Mouse (Mus musculus) embryonic facial prominence, embryonic 11.5 days (tissue): ENCODE data around the gene Farp1. TPM values are rescaled to one million over a fixed set of nuclear protein-coding genes. Genes with fewer than 3 reads are reported as not detected.

Source experiments
- ATAC-seq: fragments of 200-750 bp; cut with Nextera tagmentation; replicated peaks from 2 replicates; pipeline ENCODE4 v1.8.0; 2017; ENCODE audit warnings: low read depth; ENCODE audit not compliant: insufficient number of reproducible peaks, low FRiP score, low TSS enrichment
- DNase-seq: peaks from one replicate; pipeline ENCODE4 v3.0.0-alpha.2; 2015; ENCODE audit warnings: low spot score
- H3K27ac ChIP-seq: fragments of 300-500 bp; sonication (generic); replicated peaks from 2 replicates; pipeline ENCODE4 v1.5.1; 2014; ENCODE audit warnings: mild to moderate bottlenecking, low read depth, low read length, control low read depth
- H3K27me3 ChIP-seq: fragments of 300-500 bp; sonication (generic); 2 replicates; pipeline ENCODE4 v1.6.1; 2014; ENCODE audit warnings: mild to moderate bottlenecking, low read length, moderate library complexity, mixed read lengths; ENCODE audit not compliant: control insufficient read depth, insufficient read depth
- H3K36me3 ChIP-seq: fragments of 300-500 bp; sonication (generic); replicated peaks from 2 replicates; pipeline ENCODE4 v1.6.1; 2014; ENCODE audit warnings: low read depth, mild to moderate bottlenecking, low read length, moderate library complexity, mixed read lengths; ENCODE audit not compliant: control insufficient read depth, insufficient read depth
- H3K4me1 ChIP-seq: fragments of 300-500 bp; sonication (generic); 2 replicates; pipeline ENCODE4 v1.6.1; 2014; ENCODE audit warnings: low read length, mixed read lengths; ENCODE audit not compliant: control insufficient read depth, insufficient read depth
- H3K4me2 ChIP-seq: fragments of 300-500 bp; sonication (generic); 2 replicates; pipeline ENCODE4 v1.6.1; 2014; ENCODE audit warnings: low read depth, mild to moderate bottlenecking, control low read depth, low read length, moderate library complexity
- H3K4me3 ChIP-seq: fragments of 300-500 bp; sonication (generic); 2 replicates; pipeline ENCODE4 v1.5.1; 2014; ENCODE audit warnings: low read depth, low read length, control low read depth
- H3K9ac ChIP-seq: fragments of 300-500 bp; sonication (generic); replicated peaks from 2 replicates; pipeline ENCODE4 v1.6.1; 2014; ENCODE audit warnings: mild to moderate bottlenecking, control low read depth, low read length
- H3K9me3 ChIP-seq: fragments of 300-500 bp; sonication (generic); replicated peaks from 2 replicates; pipeline ENCODE4 v1.6.1; 2016; ENCODE audit warnings: mild to moderate bottlenecking, low read length, inconsistent platforms, mixed read lengths; ENCODE audit not compliant: control insufficient read depth
- WGBS: fragments of 180-500 bp; shearing (Covaris S2); extraction: QIAGEN DNeasy Blood & Tissue Kit; methylation state at CpG from one replicate; pipeline ENCODE4 v1.1.7; 2014; 5-methylcytosine and 5-hydroxymethylcytosine counted together
- polyA plus RNA-seq: library from polyadenylated mRNA; unstranded; fragments of >200 nt; fragmentation: Nextera tagmentation; extraction: Ambion mirVana; gene quantifications from 2 replicates; pipeline ENCODE4 v1.2.1, GENCODE M21; 2014

The Farp1 gene
- polyA plus RNA-seq, 1 experiment from 2014 or later, result 42.8 TPM

- no peaks in the 10 kb centered on the region; the same call in 1 of the 2 replicates for H3K9me3 ChIP-seq
- no peak overlapping the region for H3K4me3 ChIP-seq
- no peaks in the 10 kb centered on the region for H3K36me3 ChIP-seq
- no peaks in the 10 kb centered on the region for H3K27me3 ChIP-seq
- no peak overlapping the region for H3K9ac ChIP-seq
- H3K27ac ChIP-seq, result no peak overlapping the region
- WGBS, result 88% methylated on average over 2 of the region's 2 CpGs
- peaks cover 4% of the 10 kb centered on the region for H3K4me1 ChIP-seq
- DNase-seq, result no peak
- no peak overlapping the region for H3K4me2 ChIP-seq
- ATAC-seq, result no peak
Measured at GRCm38 (mm10) chr14:121193981-121194380, 159.0 kb downstream of the Farp1 start.

GRCm38 (mm10) chr14:121198915-121199572 lies 164.0 kb downstream of the Farp1 start:
- no peaks in the 10 kb centered on the region; the same call in 1 of the 2 replicates for H3K9me3 ChIP-seq
- H3K27ac ChIP-seq, result peak overlapping the region; percentile 35; the same call in 1 of the 2 replicates
- DNase-seq, result peak; percentile 68

GRCm38 (mm10) chr14:121199789-121200188 lies 164.8 kb downstream of the Farp1 start:
- Histone ChIP-seq H3K4me2 (no peak overlapping the region), H3K27me3 (no peaks in the 10 kb centered on the region), H3K9me3 (no peaks in the 10 kb centered on the region; the same call in 1 of the 2 replicates), H3K4me3 (no peak overlapping the region), H3K27ac (0 out of 2 replicates have a peak overlapping the region, but pooled peaks have one; percentile 35), H3K4me1 (peaks cover 4% of the 10 kb centered on the region), H3K36me3 (no peaks in the 10 kb centered on the region; the same call in 1 of the 2 replicates), H3K9ac (no peak overlapping the region)
- DNase-seq (no peak), ATAC-seq (0 out of 2 replicates have a peak, but pooled peaks have one; percentile 66)
- 72% methylated on average over 8 of the region's 8 CpGs for WGBS

More at GRCm38 (mm10) chr14:121198915-121199572, 164.0 kb downstream of the Farp1 start:
- no peaks in the 10 kb centered on the region for H3K27me3 ChIP-seq
- H3K9ac ChIP-seq, result 0 out of 2 replicates have a peak overlapping the region, but pooled peaks have one; percentile 18
- WGBS, result 27% methylated on average over 14 of the region's 14 CpGs
- no peaks in the 10 kb centered on the region; the same call in 1 of the 2 replicates for H3K36me3 ChIP-seq
- H3K4me1 ChIP-seq, result peaks cover 4% of the 10 kb centered on the region
- peak; percentile 67 for ATAC-seq
- no peak overlapping the region for H3K4me2 ChIP-seq
- no peak overlapping the region for H3K4me3 ChIP-seq

DNA sequence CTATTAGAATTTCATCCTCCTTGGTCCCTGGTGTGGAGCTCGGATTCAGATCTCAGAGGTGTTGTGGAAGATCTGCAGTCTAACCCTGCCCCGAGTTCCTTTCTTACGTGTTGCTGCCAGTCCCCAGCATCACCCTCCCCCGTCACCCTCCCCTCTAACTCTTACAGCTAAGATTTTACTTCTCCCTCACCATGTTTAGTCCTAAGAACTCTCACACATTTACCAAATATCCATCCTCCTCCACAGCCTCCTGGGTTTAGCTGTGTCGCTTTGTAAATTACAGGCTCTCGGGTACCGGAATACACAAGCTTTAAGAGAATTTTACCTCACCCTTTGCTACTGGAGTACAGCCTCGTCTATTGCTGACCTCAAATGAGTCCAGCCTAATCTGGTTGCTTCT lies 165.4 kb downstream of the Farp1 start:
- no peaks in the 10 kb centered on the region; the same call in 1 of the 2 replicates for H3K9me3 ChIP-seq
- H3K4me1 ChIP-seq, result peaks cover 4% of the 10 kb centered on the region
- no peak overlapping the region for H3K4me2 ChIP-seq
- no peak for DNase-seq
- ATAC-seq, result no peak
- H3K27ac ChIP-seq, result no peak overlapping the region
- H3K36me3 ChIP-seq, result no peaks in the 10 kb centered on the region; the same call in 1 of the 2 replicates
- WGBS, result 74% methylated on average over 8 of the region's 8 CpGs
- no peak overlapping the region for H3K9ac ChIP-seq
- H3K4me3 ChIP-seq, result no peak overlapping the region
- H3K27me3 ChIP-seq, result no peaks in the 10 kb centered on the region

DNA sequence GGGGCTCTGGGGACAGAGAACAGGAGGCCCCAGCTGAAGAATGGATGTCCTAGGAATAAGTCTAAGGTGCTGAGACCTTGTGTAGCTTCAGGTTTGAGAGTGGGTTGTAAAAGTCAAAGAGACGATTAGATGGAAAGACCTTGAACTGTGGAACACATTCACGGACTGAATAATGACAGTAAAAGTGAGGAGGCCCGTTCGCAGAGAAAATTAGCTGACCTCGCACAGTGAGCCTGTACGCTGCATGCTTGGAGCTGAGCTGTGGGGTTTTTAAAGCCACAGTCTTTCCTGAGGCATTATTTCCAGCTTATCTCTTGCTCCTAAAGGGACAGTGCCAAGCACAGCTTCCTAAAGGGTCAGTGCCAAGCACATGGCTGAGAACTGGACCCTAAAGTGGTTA lies 166.2 kb downstream of the Farp1 start:
- H3K4me1 ChIP-seq, result peaks cover 4% of the 10 kb centered on the region
- no peak overlapping the region for H3K27ac ChIP-seq

GRCm38 (mm10) chr14:121205459-121205858 lies 170.5 kb downstream of the Farp1 start:
- Histone ChIP-seq H3K27me3 (no peaks in the 10 kb centered on the region), H3K4me2 (no peak overlapping the region), H3K9me3 (no peaks in the 10 kb centered on the region), H3K9ac (no peak overlapping the region), H3K4me3 (no peak overlapping the region), H3K4me1 (no peaks in the 10 kb centered on the region), H3K36me3 (no peaks in the 10 kb centered on the region), H3K27ac (no peak overlapping the region; the same call in 1 of the 2 replicates)
- ATAC-seq (no peak), DNase-seq (no peak)
- WGBS, result 66% methylated on average over 3 of the region's 3 CpGs

More for the DNA sequence above, 166.2 kb downstream of the Farp1 start:
- no peak overlapping the region for H3K9ac ChIP-seq
- H3K9me3 ChIP-seq, result no peaks in the 10 kb centered on the region; the same call in 1 of the 2 replicates
- 79% methylated on average over 6 of the region's 6 CpGs for WGBS
- ATAC-seq (no peak), DNase-seq (no peak)
- no peaks in the 10 kb centered on the region; the same call in 1 of the 2 replicates for H3K36me3 ChIP-seq
- no peak overlapping the region for H3K4me3 ChIP-seq
- no peak overlapping the region for H3K4me2 ChIP-seq
- H3K27me3 ChIP-seq, result no peaks in the 10 kb centered on the region

- Histone ChIP-seq H3K9ac (no peak overlapping the region), H3K4me3 (no peak overlapping the region), H3K36me3 (peaks cover 2% of the 10 kb centered on the region; the same call in 1 of the 2 replicates), H3K27ac (no peak overlapping the region), H3K4me2 (no peak overlapping the region), H3K27me3 (no peaks in the 10 kb centered on the region), H3K9me3 (no peaks in the 10 kb centered on the region), H3K4me1 (no peaks in the 10 kb centered on the region)
- 70% methylated on average over 15 of the region's 15 CpGs for WGBS
- ATAC-seq (no peak), DNase-seq (no peak)
Measured at GRCm38 (mm10) chr14:121207441-121208158, 172.6 kb downstream of the Farp1 start.

GRCm38 (mm10) chr14:121208159-121208515 lies 173.1 kb downstream of the Farp1 start:
- Histone ChIP-seq H3K4me3 (no peak overlapping the region), H3K9ac (no peak overlapping the region), H3K27me3 (no peaks in the 10 kb centered on the region), H3K9me3 (no peaks in the 10 kb centered on the region), H3K4me1 (no peaks in the 10 kb centered on the region), H3K36me3 (peaks cover 2% of the 10 kb centered on the region; the same call in 1 of the 2 replicates), H3K27ac (no peak overlapping the region), H3K4me2 (no peak overlapping the region)
- ATAC-seq (no peak), DNase-seq (no peak)
- 75% methylated on average over 3 of the region's 3 CpGs for WGBS
